In the genomic region with DNA sequence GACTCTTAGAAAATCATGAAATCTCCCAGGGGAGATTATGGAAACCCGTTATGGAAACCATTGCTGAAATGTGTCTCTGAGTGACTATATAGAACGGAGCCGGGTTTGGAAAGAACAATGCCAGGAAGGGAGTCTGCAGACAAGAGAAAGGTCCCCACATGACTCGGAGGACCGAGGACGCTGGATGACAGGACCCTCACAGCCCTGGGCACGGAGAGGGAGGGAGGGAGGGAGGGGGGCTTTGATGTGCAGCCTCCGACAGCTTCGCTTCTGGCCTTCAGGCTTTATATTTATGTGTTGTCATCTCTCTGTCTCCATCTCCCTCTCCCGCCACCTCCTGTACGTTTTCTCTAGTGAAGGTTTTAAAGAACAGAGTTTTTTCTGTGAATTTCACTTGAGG, we compare ENCODE assay signal across 9 mouse cellular contexts. TPM values are rescaled to one million over a fixed set of nuclear protein-coding genes. Genes with fewer than 3 reads are reported as not detected.
A peak's percentile ranks its signal among the peaks of the same experiment; 100 is the strongest.
DNase-seq lines count a peak whose midpoint lies in the region; ATAC-seq lines count a peak whose summit lies in the region.
"Had no signal": no experiment of that assay in that cellular context is flagged by ENCODE, and none has a peak within 500 bp of the region (broad histone marks: within the 10 kb centered on the region; RNA-seq: fewer than 3 reads in every experiment).

No protein-coding gene starts in this region.

- H3K4me1 ChIP-seq in limb, embryonic 13.5 days = peaks cover 23% of the 10 kb centered on the region
- peaks cover 19% of the 10 kb centered on the region for H3K4me1 ChIP-seq in limb, embryonic 10.5 days
- peaks cover 37% of the 10 kb centered on the region for H3K4me1 ChIP-seq in hindbrain, embryonic 13.5 days (replicated peaks)
- H3K4me1 ChIP-seq in neural tube, embryonic 13.5 days (replicated peaks) = peaks cover 33% of the 10 kb centered on the region

- no peaks in the 10 kb centered on the region for H3K9me3 ChIP-seq in limb, embryonic 13.5 days
- no peaks in the 10 kb centered on the region for H3K9me3 ChIP-seq in limb, embryonic 10.5 days (replicated peaks)
- H3K9me3 ChIP-seq in hindbrain, embryonic 13.5 days = no peaks in the 10 kb centered on the region
- H3K9me3 ChIP-seq in neural tube, embryonic 13.5 days = no peaks in the 10 kb centered on the region

- no peaks in the 10 kb centered on the region for H3K36me3 ChIP-seq in limb, embryonic 13.5 days
- H3K36me3 ChIP-seq in limb, embryonic 10.5 days = 0 out of 2 replicates have a peak, but pooled peaks cover 2% of the 10 kb centered on the region
- H3K36me3 ChIP-seq in hindbrain, embryonic 13.5 days = no peaks in the 10 kb centered on the region
- no peaks in the 10 kb centered on the region for H3K36me3 ChIP-seq in neural tube, embryonic 13.5 days

- no peak overlapping the region for H3K9ac ChIP-seq in limb, embryonic 13.5 days
- peak overlapping the region; percentile 63 for H3K9ac ChIP-seq in hindbrain, embryonic 13.5 days
- peak overlapping the region; percentile 44 for H3K9ac ChIP-seq in neural tube, embryonic 13.5 days

- no peak for ATAC-seq in limb, embryonic 13.5 days (ENCODE audit: low FRiP score, low read depth)
- ATAC-seq in hindbrain, embryonic 13.5 days (ENCODE audit: low FRiP score) = no peak
- ATAC-seq in neural tube, embryonic 13.5 days (ENCODE audit: low read depth) = 0 out of 2 replicates have a peak, but pooled peaks have one; percentile 40

- H3K27me3 ChIP-seq in limb, embryonic 13.5 days = no peaks in the 10 kb centered on the region
- H3K27me3 ChIP-seq in limb, embryonic 10.5 days (ENCODE audit: low read depth, poor library complexity, severe bottlenecking) = no peaks in the 10 kb centered on the region
- H3K27me3 ChIP-seq in hindbrain, embryonic 13.5 days = no peaks in the 10 kb centered on the region
- no peaks in the 10 kb centered on the region for H3K27me3 ChIP-seq in neural tube, embryonic 13.5 days

- intact Hi-C loops in gastrocnemius, postnatal 14 days (cut with DNase I; ENCODE audit: low total_unique reads) = loop anchor here (10.0 kb wide), 2 partner anchors 194 to 704 kb away; no protein-coding TSS in a partner anchor

- H3K4me2 ChIP-seq in limb, embryonic 13.5 days (replicated peaks) = 0 out of 2 replicates have a peak overlapping the region, but pooled peaks have one; percentile 3
- peak overlapping the region; percentile 47 for H3K4me2 ChIP-seq in hindbrain, embryonic 13.5 days
- peak overlapping the region; percentile 43 for H3K4me2 ChIP-seq in neural tube, embryonic 13.5 days

- H3K4me3 ChIP-seq in limb, embryonic 13.5 days = no peak overlapping the region
- no peak overlapping the region for H3K4me3 ChIP-seq in limb, embryonic 10.5 days
- H3K4me3 ChIP-seq in hindbrain, embryonic 13.5 days = peak overlapping the region; percentile 22; the same call in 1 of the 2 replicates
- peak overlapping the region; percentile 9; the same call in 1 of the 2 replicates for H3K4me3 ChIP-seq in neural tube, embryonic 13.5 days

- 49% methylated on average over 11 of the region's 11 CpGs for WGBS in limb, embryonic 13.5 days
- 47% methylated on average over 11 of the region's 11 CpGs for WGBS in limb, embryonic 10.5 days
- WGBS in hindbrain, embryonic 13.5 days = 9% methylated on average over 11 of the region's 11 CpGs
- WGBS in neural tube, embryonic 13.5 days = 10% methylated on average over 11 of the region's 11 CpGs

- no peak overlapping the region for H3K27ac ChIP-seq in limb, embryonic 13.5 days
- H3K27ac ChIP-seq in limb, embryonic 10.5 days = no peak overlapping the region
- H3K27ac ChIP-seq in hindbrain, embryonic 13.5 days = no peak overlapping the region
- no peak overlapping the region for H3K27ac ChIP-seq in neural tube, embryonic 13.5 days (replicated peaks)

- DNase-seq in embryo, embryonic 11 days = peak; percentile 44
- no peak for DNase-seq in embryo, embryonic 9.5 days (ENCODE audit: extremely low spot score)
- no peak for DNase-seq in limb, embryonic 10.5 days (ENCODE audit: low spot score)
- DNase-seq in urinary bladder, postnatal 4 days (ENCODE audit: low spot score in 2 of 2) = no peak
- DNase-seq in gastrocnemius, postnatal 14 days = no peak
- DNase-seq: thymus, postnatal 14 days had no signal

RNA-seq across cellular contexts. Expression of a gene that starts 11.5 kb away (rescaled TPM):
- polyA plus RNA-seq in limb, embryonic 13.5 days (2015; fragmentation: Nextera tagmentation; extraction: Ambion mirVana) = 2.9 and 4.1 TPM in 2 replicates
- polyA plus RNA-seq in limb, embryonic 10.5 days (2016; fragmentation: Nextera tagmentation; extraction: Ambion mirVana) = 3.0 and 3.5 TPM in 2 replicates
- polyA plus RNA-seq in hindbrain, embryonic 13.5 days (2015; fragmentation: Nextera tagmentation; extraction: Ambion mirVana) = 3.2 and 3.3 TPM in 2 replicates
- polyA plus RNA-seq in neural tube, embryonic 13.5 days (2015; fragmentation: Nextera tagmentation; extraction: Ambion mirVana) = 2.8 and 3.0 TPM in 2 replicates
- 10 to 100 TPM in 1 of 2 experiments, 1 to 10 TPM in 1; 9.2 to 11.1 TPM for total RNA-seq in gastrocnemius, postnatal 14 days (2021)

RNA-seq across cellular contexts. Expression of a gene that starts 53.1 kb away (rescaled TPM):
- polyA plus RNA-seq in limb, embryonic 13.5 days (2015; fragmentation: Nextera tagmentation; extraction: Ambion mirVana) = 15.8 and 16.2 TPM in 2 replicates
- 17.6 and 18.5 TPM in 2 replicates for polyA plus RNA-seq in limb, embryonic 10.5 days (2016; fragmentation: Nextera tagmentation; extraction: Ambion mirVana)
- polyA plus RNA-seq in hindbrain, embryonic 13.5 days (2015; fragmentation: Nextera tagmentation; extraction: Ambion mirVana) = 4.1 and 5.0 TPM in 2 replicates
- 4.3 and 5.5 TPM in 2 replicates for polyA plus RNA-seq in neural tube, embryonic 13.5 days (2015; fragmentation: Nextera tagmentation; extraction: Ambion mirVana)
- total RNA-seq in gastrocnemius, postnatal 14 days (2021) = 1 to 10 TPM in 1 of 2 experiments, under 1 TPM in 1; 0.93 to 2.4 TPM

Comparison
In these comparisons a context has a peak if more than half of its experiments do, and no peak if none do; other contexts are left out.
1. H3K4me3 ChIP-seq: peak in hindbrain, embryonic 13.5 days (single experiment) and neural tube, embryonic 13.5 days (single experiment); none in limb, embryonic 13.5 days (single experiment) and limb, embryonic 10.5 days (single experiment).
2. Peak in every context shown above with its lines, with median percentiles within 50 percentile points of each other: H3K4me2 ChIP-seq.